Mouse (Mus musculus): ENCODE data around the gene Slc19a1. TPM values are rescaled to one million over a fixed set of nuclear protein-coding genes. Genes with fewer than 3 reads are reported as not detected.

Slc19a1 gene
- total RNA-seq (2017), result 15.1 and 28.0 TPM in 2 replicates

DNA sequence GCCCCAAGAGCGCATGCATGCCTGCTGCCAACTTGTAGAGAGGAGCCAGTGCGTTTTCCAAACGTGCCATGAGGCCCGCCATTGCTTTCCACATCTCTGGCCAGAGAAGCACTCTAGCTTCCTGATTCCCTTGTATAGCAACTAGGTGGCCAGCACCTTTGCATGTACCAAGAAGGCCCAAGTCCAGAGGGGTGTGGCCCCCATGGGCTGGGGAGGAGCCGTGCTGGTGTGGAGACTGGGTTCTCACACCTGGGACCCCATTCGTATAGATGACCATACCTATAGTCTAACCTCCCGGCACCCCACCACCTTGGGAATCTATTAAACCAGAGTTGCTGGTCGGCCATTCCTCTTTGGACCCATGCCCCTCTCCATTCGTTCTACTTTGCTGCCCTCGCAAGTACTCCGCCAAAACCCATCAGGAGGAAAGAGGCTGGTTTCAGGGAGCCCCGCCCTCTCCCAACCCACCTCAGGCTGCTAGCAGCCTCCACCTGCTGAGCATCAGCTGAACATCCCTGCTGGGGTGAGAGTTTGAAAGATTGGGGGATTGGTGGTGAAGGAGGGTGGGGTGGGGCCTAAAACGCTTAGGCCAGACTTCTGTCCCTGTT, at the start of gene Slc19a1:
TSS of gene Slc19a1 (plus strand) at position 474 of the 608 bp plus-strand sequence.
- ATAC-seq (replicated peaks; ENCODE audit: low read depth, poor library complexity, severe bottlenecking), result no peak

DNA sequence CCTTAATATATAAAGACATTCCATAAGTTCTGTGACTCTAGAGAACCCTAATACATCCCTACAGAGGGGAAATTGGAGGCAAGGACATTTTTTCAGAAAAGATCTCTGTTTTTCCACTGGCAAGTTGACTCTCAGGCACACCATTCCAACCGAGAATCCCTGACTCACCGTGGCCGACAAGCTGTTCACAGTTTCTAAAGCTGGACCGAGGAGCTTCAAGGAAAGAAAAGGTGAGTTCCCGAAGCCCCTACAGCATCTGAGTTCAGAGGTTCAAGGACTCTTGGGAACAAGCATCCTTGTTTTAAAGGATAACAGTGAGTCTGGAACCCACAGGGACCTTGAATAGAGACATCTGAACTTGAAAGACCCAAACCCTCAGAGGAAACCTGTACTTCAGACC, 43.5 kb upstream of the Slc19a1 start:
- no peak for ATAC-seq (replicated peaks; ENCODE audit: low read depth, poor library complexity, severe bottlenecking)

GRCm38 (mm10) chr10:76992456-76992855, 39.6 kb upstream of the Slc19a1 start:
- ATAC-seq (replicated peaks; ENCODE audit: low read depth, poor library complexity, severe bottlenecking), result no peak

DNA sequence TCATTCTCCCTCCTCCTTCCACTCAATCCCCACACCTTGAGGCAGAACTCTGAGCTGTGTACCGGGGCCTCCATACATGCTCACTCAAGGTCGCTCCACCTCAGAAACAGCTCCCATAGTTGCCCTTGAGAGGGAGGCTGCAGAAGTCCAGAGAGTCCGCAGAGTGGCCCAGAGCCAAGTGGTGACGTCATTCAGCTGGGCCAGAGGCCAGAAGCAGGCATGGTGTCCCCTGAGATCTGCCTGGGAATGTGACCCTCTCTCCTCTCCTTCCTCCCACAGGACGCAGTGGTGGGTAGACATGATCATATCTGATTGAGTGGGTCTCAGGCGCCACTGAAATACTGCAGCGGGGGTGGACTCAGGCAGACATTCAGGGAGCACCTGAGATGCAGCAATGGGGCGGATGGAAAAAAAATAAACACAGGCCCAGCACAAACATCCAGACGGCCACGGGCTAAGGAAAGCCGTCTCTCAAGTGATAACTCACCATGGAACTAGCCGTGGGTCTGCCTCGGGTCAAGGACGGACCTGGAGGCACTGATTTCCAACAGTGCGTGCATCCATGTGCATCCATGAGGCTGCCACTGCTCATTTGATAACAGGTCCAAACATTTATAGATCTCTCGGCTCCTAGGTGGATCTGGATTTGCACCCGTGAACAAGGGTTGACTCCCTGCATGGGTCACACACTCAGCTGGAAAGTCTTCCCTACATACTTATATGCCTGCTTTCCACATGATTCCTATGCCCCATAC, 34.1 kb upstream of the Slc19a1 start:
- no peak for ATAC-seq (replicated peaks; ENCODE audit: low read depth, poor library complexity, severe bottlenecking)

DNA sequence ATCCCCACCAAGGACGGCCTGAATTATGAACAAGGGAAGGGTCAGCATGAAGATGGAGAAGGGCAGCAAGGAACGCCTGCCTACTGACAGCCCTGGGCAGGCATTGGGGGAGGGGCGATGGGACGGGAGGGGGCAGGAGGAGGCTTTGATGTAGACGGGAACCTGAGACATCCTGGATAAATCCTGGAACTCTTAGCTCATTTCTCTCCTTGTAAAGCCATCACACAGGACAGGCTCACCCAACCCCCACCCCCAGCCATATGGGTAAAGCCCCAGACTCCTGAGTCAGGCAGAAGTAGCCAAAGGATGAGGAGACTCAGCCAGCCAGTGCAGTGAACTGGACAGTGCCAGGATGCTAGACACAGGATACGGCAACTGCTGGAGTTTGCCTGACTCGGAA, 27.1 kb upstream of the Slc19a1 start:
- no peak for ATAC-seq (replicated peaks; ENCODE audit: low read depth, poor library complexity, severe bottlenecking)

GRCm38 (mm10) chr10:77007433-77008108, 24.5 kb upstream of the Slc19a1 start:
- no peak for ATAC-seq (replicated peaks; ENCODE audit: low read depth, poor library complexity, severe bottlenecking)

DNA sequence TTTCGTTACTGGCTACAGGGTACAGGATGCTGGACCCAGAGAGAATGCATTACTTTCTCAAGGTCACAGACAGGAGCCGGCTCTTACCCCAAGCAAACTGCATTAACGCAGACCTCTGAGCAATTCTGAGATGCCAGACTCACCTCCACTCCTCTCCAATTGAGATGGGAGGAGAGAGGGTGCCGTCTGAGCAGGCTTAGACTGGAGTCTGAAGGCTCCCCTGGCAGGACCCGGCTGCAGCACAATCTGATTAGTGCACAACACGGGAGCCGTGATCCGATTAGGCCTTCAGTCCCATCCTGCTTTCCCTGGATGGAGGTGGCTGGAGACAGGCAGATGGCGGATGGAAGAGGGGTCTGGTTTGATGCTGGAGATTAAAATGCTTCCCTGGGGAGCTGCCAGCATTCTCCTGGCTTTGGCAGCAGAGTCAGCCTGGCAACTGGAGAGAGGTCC, 23.9 kb upstream of the Slc19a1 start:
- ATAC-seq (replicated peaks; ENCODE audit: low read depth, poor library complexity, severe bottlenecking), result no peak

GRCm38 (mm10) chr10:77008698-77009097, 23.3 kb upstream of the Slc19a1 start:
- no peak for ATAC-seq (replicated peaks; ENCODE audit: low read depth, poor library complexity, severe bottlenecking)

DNA sequence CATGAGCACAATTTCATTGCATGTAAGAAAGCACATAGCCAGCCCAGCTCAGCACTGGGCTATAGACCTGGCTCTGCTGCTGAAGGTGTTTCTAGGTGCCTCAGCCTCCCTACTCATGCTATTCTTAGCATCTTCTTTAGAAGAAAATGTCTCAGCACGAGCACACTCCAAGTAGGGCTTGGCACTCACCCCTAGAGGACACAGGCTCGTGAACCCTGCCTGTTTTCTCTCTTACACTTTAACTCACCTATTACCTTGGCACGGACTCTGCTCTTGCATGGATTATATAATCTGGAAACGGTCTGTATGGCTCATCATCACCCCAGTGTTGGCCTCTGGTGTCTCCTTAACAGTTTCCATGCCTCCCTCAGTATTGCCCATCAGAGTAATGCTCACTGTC, 20.4 kb upstream of the Slc19a1 start:
- ATAC-seq (replicated peaks; ENCODE audit: low read depth, poor library complexity, severe bottlenecking), result no peak

DNA sequence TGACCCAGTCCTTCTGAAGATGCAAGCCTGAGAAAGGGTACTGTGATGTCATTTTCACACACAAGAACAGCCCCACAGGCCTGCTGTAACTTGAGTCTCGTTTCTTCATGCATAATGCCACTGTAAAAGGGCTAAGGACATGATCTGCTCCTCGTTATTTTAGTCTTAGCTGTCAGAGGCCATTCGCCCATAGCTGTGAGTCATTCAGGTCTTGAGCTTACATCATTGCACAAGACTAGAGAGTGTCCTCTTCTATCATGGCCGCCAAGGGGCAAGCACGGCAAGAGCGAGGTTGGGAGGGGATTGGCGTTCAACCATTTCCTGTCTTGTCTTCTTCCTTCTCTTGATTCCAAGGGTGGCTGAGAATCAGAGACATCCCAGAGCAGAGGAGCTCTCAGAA, 16.0 kb upstream of the Slc19a1 start:
- no peak for ATAC-seq (replicated peaks; ENCODE audit: low read depth, poor library complexity, severe bottlenecking)

GRCm38 (mm10) chr10:77016499-77016898, 15.5 kb upstream of the Slc19a1 start:
- no peak for ATAC-seq (replicated peaks; ENCODE audit: low read depth, poor library complexity, severe bottlenecking)

DNA sequence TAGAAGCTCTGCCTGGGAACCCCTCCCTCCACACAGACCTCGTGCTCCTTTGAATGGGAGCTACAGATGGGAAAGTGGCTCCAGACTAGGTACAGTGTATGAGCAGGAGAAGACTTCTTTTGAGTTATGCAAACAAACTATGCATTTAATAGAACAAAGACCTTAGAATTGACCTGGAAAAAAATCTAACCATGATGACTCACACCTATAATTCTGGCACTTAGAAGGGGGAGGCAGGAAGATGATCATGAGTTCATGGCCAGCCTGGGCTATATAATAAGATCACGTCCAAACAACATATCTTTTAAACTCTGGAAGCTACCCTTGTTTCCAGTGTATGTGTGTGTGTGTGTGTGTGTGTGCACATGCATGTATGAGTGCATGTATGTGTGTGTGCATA, 15.0 kb upstream of the Slc19a1 start:
- ATAC-seq (replicated peaks; ENCODE audit: low read depth, poor library complexity, severe bottlenecking), result no peak

- no peak for ATAC-seq (replicated peaks; ENCODE audit: low read depth, poor library complexity, severe bottlenecking)
Observed at GRCm38 (mm10) chr10:77017662-77018061, 14.4 kb upstream of the Slc19a1 start.

GRCm38 (mm10) chr10:77021399-77022052, 10.5 kb upstream of the Slc19a1 start:
- ATAC-seq (replicated peaks; ENCODE audit: low read depth, poor library complexity, severe bottlenecking), result peak; percentile 90

DNA sequence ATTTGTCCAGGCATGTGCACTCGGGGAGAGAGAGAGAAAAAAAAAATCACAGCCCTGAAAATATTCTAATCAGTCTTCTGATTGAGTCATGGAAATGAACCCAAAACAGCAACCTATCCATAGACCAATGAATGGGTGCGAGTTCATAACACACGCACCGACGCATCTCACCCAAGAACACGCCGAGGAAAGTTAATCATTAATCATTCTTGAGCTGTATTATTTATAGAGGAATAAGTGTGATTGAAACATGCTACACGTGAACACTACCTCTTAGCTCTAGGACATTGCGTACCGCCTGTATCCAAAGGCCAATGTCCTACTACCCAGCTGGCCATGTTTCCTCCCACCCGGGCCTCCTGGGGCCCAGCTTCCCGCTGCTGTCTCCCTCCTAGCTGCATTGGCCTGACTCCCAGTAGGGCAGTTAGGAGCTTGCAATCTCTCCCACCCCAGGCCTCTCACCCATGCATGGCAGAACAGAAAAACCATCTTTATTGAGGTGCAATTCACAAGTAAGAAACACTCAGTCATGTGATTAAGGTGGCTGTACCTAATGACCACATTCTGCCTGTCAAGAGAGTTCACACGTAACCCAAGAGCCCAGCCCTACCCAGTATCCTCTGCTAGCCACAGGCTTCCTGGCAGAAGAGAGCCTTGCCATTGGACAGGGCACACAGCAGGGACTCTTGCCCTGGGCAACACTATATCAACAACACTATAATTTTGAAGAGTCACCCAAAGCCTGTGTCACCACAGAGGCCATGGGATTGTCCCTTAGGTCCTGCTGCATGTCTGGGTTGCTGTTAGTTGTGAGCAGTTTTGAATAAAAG, 9.5 kb upstream of the Slc19a1 start:
- ATAC-seq (replicated peaks; ENCODE audit: low read depth, poor library complexity, severe bottlenecking), result no peak

DNA sequence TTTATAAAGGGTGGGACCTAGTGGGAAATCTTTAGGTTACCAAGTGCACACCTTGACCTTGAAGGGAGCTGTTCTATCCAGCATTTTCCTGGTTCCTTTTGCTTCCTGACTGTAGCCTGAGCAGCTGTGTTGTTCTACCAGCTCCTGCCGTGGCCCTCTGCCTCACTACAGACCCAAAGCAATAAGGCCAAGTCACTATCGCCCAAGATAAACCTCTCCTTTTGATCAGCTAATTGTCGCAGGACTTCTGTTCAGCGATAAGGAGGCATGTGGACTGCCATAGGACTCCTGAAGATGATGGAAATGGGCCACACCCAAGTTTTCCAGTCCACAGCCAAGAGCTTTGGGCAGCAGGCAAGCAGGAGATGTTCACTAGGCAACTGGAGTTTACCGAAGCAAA, 7.8 kb upstream of the Slc19a1 start:
- no peak for ATAC-seq (replicated peaks; ENCODE audit: low read depth, poor library complexity, severe bottlenecking)

DNA sequence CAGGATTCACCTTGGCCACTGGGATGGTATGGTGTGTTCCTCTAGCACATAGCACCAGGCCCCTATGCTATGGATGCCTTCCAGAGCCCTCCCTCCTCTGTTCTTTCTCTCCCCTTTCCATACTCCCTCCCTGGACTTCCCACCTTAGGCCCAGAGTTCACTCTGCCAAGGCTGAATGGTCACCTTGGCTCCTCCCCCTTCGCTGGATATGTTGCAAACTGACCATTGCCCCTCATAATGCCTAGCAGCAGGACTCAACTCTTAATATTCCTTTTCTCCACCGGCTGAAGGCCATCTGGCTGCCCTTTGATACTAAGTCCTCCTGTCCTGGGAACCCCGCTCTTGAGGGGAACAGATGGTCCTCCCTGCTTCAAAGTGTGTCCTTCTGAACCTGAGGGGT, 5.1 kb upstream of the Slc19a1 start:
- no peak for ATAC-seq (replicated peaks; ENCODE audit: low read depth, poor library complexity, severe bottlenecking)

DNA sequence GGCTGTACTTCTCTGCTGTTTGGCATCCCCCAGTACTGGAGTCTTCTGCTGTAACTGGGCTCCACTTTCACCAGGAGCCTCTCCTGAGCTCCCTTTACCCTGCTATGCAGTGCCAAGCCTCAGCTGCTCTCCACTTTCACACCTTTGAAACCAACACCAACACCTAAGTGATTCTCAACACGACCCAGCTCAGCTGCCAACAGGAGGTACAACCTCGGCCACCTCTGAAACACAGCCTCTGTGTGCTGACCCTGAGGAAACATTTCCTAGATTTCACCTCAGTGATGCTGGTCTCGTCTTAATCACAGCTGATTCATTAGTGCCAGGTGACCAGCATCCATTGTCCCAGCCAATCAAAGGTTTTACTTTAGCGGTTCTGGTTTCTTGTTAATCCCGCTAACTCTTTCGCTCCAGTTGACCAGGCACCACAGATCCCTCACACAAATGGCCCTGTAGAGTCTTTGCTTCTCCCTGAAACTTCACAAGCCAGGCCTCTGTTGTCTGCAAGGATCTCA, 3.2 kb upstream of the Slc19a1 start:
- no peak for ATAC-seq (replicated peaks; ENCODE audit: low read depth, poor library complexity, severe bottlenecking)

GRCm38 (mm10) chr10:77029761-77030160, 2.3 kb upstream of the Slc19a1 start:
- no peak for ATAC-seq (replicated peaks; ENCODE audit: low read depth, poor library complexity, severe bottlenecking)

- no peak for ATAC-seq (replicated peaks; ENCODE audit: low read depth, poor library complexity, severe bottlenecking)
Observed at GRCm38 (mm10) chr10:77030666-77031065, 1.4 kb upstream of the Slc19a1 start.
